Mouse (Mus musculus): ENCODE measurements around the gene Yy2. TPM values are rescaled to one million over a fixed set of nuclear protein-coding genes. Genes with fewer than 3 reads are reported as not detected.

Gene Yy2
- polyA plus RNA-seq (2012; rRNA removed): not detected in 2 replicates

GRCm38 (mm10) chrX:157568840-157569239 is at the start of gene Yy2:
TSS of gene Yy2 (minus strand) at chrX:157568985.
- DNase-seq (ENCODE audit: low read depth): no peak
- TF ChIP-seq POLR2A (IDR thresholded peaks at IDR 0.05; ENCODE audit: borderline replicate concordance, extremely low read depth, insufficient read depth, insufficient read length, poor library complexity, severe bottlenecking) (no peak), CTCF (IDR thresholded peaks at IDR 0.05; ENCODE audit: borderline replicate concordance, extremely low read depth, insufficient read depth, insufficient read length) (no peak)

GRCm38 (mm10) chrX:157612894-157613293 is 44.1 kb upstream of the Yy2 start:
- TF ChIP-seq POLR2A (IDR thresholded peaks at IDR 0.05; ENCODE audit: borderline replicate concordance, extremely low read depth, insufficient read depth, insufficient read length, poor library complexity, severe bottlenecking): no peak
- no peak for TF ChIP-seq CTCF (IDR thresholded peaks at IDR 0.05; ENCODE audit: borderline replicate concordance, extremely low read depth, insufficient read depth, insufficient read length)
- no peak for DNase-seq (ENCODE audit: low read depth)

- peak; percentile 49; the same call in 1 of the 2 replicates for TF ChIP-seq CTCF (IDR thresholded peaks at IDR 0.05; ENCODE audit: borderline replicate concordance, extremely low read depth, insufficient read depth, insufficient read length)
- TF ChIP-seq POLR2A (IDR thresholded peaks at IDR 0.05; ENCODE audit: borderline replicate concordance, extremely low read depth, insufficient read depth, insufficient read length, poor library complexity, severe bottlenecking): no peak
Measured at GRCm38 (mm10) chrX:157601450-157601849, 32.7 kb upstream of the Yy2 start.

DNA sequence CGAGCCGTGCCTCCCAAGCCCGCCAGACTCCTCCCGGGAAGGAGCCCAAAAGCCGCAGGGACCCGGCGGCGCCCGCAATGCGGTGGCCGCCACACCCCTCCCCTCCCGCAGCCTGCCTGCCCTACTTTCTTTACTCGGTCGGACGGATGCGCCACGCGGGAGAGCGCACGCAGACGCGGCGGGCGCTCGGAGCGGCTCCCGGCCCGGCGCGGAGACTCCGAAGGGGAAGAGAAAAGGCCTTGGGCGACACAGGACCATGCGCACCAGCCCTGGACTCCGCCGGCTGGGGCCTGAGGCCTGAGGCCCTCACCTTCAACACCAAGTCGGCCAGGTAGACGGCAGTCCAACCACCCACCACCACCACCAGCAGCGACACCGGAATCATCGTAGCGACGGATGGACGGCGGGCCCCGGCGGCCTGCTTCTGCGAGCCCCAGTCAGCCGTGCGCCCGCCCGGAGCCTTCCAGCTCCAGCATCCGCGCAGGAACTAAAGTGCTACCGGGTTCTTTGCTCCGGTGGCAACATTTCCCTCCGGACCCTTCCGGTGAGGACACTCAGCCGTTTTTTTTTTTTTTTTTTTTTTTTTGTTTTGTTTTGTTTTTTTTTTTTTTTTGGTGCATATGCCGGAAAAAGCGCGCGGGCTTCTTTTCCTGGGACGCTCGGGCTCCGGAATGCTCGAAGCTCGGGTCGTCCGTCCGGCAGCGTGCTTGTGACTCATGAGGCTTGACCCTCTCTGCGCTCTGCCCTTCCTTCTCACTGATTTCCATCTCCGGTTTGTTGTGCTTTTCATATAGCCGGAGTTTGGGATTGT is 29.6 kb upstream of the Yy2 start, which contains the start of gene Mbtps2:
Gene Mbtps2, minus strand, starts transcription at position 530 of the 811 bp plus-strand sequence.
- DNase-seq (ENCODE audit: low read depth): peak; percentile 86
- TF ChIP-seq POLR2A (IDR thresholded peaks at IDR 0.05; ENCODE audit: borderline replicate concordance, extremely low read depth, insufficient read depth, insufficient read length, poor library complexity, severe bottlenecking) (peak; percentile 39; the same call in 1 of the 2 replicates), CTCF (IDR thresholded peaks at IDR 0.05; ENCODE audit: borderline replicate concordance, extremely low read depth, insufficient read depth, insufficient read length) (no peak)

More at GRCm38 (mm10) chrX:157601450-157601849, 32.7 kb upstream of the Yy2 start:
- peak; percentile 85 for DNase-seq (ENCODE audit: low read depth)

GRCm38 (mm10) chrX:157597585-157598185 is 28.9 kb upstream of the Yy2 start:
- peak; percentile 51 for DNase-seq (ENCODE audit: low read depth)
- TF ChIP-seq POLR2A (IDR thresholded peaks at IDR 0.05; ENCODE audit: borderline replicate concordance, extremely low read depth, insufficient read depth, insufficient read length, poor library complexity, severe bottlenecking): no peak

- DNase-seq (ENCODE audit: low read depth): no peak
- TF ChIP-seq CTCF (IDR thresholded peaks at IDR 0.05; ENCODE audit: borderline replicate concordance, extremely low read depth, insufficient read depth, insufficient read length) (no peak), POLR2A (IDR thresholded peaks at IDR 0.05; ENCODE audit: borderline replicate concordance, extremely low read depth, insufficient read depth, insufficient read length, poor library complexity, severe bottlenecking) (no peak)
Measured at GRCm38 (mm10) chrX:157596802-157597201, 28.0 kb upstream of the Yy2 start.

DNA sequence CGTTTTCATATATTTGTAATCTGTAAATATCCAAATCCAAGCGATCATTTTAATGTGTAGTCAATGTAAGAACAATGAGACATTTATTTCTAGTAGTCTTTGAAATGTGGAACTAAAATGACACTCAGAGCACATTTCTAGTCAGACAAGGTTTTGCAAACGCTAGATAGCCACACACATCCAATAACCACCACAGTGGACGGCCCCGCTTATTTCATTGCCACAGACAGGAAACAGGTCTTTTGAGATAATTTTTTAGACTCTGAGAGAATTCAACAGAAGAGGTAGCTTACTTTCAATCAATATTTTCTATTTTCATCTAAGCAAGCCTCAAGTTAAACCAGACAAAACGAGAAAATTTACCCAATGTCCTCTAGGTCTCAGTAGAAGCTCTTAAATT is 27.1 kb upstream of the Yy2 start:
- TF ChIP-seq CTCF (IDR thresholded peaks at IDR 0.05; ENCODE audit: borderline replicate concordance, extremely low read depth, insufficient read depth, insufficient read length): no peak
- no peak for TF ChIP-seq POLR2A (IDR thresholded peaks at IDR 0.05; ENCODE audit: borderline replicate concordance, extremely low read depth, insufficient read depth, insufficient read length, poor library complexity, severe bottlenecking)

DNA sequence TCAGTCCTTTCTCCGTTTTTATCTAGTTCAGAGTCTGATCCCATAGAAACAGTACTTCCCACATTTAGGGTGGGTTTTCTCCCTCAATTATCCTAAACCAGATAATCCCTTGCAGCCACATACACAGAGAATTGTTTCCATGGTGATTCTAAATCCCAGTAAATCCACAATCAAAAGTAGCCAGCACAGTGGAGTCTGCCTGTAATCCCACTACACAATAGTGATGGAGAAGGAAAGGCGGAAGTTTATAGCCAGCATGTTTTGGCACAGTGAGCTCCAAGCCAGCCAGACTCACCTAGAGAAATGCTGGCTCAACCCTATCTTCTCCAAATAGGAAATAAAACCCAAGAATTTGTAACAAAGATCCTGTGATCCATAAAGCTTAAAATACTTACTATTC is 25.8 kb upstream of the Yy2 start:
- TF ChIP-seq POLR2A (IDR thresholded peaks at IDR 0.05; ENCODE audit: borderline replicate concordance, extremely low read depth, insufficient read depth, insufficient read length, poor library complexity, severe bottlenecking) (no peak), CTCF (IDR thresholded peaks at IDR 0.05; ENCODE audit: borderline replicate concordance, extremely low read depth, insufficient read depth, insufficient read length) (no peak)
- DNase-seq (ENCODE audit: low read depth): peak; percentile 56

More for the DNA sequence above, 27.1 kb upstream of the Yy2 start:
- DNase-seq (ENCODE audit: low read depth): no peak

DNA sequence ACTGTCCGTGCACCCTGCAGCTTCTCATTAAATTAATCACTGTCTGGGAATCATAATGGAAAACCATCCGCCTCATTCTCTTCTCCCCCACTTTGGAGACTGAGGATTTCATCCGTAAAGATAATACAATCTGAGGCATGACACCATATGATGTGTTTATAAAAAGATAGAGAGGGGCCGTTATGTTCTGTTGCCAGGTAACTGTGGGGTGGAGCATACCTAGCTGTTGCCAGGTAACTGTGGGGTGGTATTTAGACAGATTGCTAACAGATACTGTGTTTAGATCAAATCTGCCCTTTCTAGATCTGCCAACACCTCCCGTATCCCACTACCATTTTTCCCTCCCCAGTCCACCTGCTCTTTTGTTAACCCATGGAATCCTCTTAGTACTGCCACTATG is 18.2 kb upstream of the Yy2 start:
- no peak for TF ChIP-seq CTCF (IDR thresholded peaks at IDR 0.05; ENCODE audit: borderline replicate concordance, extremely low read depth, insufficient read depth, insufficient read length)
- no peak for TF ChIP-seq POLR2A (IDR thresholded peaks at IDR 0.05; ENCODE audit: borderline replicate concordance, extremely low read depth, insufficient read depth, insufficient read length, poor library complexity, severe bottlenecking)
- peak; percentile 46 for DNase-seq (ENCODE audit: low read depth)

DNA sequence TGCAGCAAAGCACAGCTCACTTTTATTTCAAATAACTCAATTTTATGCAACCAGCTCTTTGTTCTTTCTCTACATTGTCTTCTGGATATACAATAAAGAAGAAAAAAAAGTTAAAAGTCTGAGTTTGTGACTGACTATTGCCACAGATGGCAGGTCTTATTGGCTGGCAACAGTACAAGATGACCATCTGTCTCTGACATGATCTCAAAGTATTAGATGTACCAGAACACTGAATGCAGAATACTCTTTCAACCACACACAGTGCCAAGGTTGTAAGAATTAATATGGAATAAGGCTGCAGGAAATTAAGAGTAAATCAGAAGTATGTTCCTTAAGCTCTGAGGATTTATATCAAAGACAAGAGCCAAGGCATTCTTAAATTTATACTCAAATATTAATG is 17.6 kb upstream of the Yy2 start:
- no peak for TF ChIP-seq POLR2A (IDR thresholded peaks at IDR 0.05; ENCODE audit: borderline replicate concordance, extremely low read depth, insufficient read depth, insufficient read length, poor library complexity, severe bottlenecking)
- TF ChIP-seq CTCF (IDR thresholded peaks at IDR 0.05; ENCODE audit: borderline replicate concordance, extremely low read depth, insufficient read depth, insufficient read length): no peak
- DNase-seq (ENCODE audit: low read depth): peak; percentile 57

- TF ChIP-seq CTCF (IDR thresholded peaks at IDR 0.05; ENCODE audit: borderline replicate concordance, extremely low read depth, insufficient read depth, insufficient read length): no peak
- no peak for TF ChIP-seq POLR2A (IDR thresholded peaks at IDR 0.05; ENCODE audit: borderline replicate concordance, extremely low read depth, insufficient read depth, insufficient read length, poor library complexity, severe bottlenecking)
- DNase-seq (ENCODE audit: low read depth): no peak
Measured at GRCm38 (mm10) chrX:157579108-157579614, 10.4 kb upstream of the Yy2 start.

All from brain, embryonic 14.5 days (tissue).